Mouse (Mus musculus): ENCODE data around the gene Etl4. TPM values are rescaled to one million over a fixed set of nuclear protein-coding genes. Genes with fewer than 3 reads are reported as not detected.

Gene Etl4
- total RNA-seq, 1 experiment = 50.8 TPM

DNA sequence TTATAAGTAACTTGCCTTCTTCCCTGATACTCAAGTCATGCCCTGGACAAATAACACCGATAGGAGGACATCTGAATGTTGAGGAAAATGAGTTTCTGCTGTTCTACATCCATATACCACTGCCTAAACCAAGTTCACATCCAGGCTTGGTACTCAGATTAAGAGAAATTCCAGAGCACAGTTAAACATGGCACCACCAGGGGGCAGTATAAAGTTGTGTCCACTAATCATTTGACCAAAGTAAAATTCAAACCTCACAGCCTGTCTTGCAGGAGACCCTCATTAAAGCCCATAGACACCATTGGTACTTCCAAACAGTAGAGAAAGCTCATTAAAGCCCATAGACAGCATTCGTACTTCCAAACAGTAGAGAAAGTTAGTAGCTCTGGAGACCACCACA is 366.5 kb downstream of the Etl4 start:
- H3K36me3 ChIP-seq (ENCODE audit: control insufficient read depth, insufficient read depth, low read length, poor library complexity, severe bottlenecking) = no peaks in the 10 kb centered on the region
- no peak overlapping the region for H3K9ac ChIP-seq (ENCODE audit: insufficient read depth, low read depth, low read length, poor library complexity, severe bottlenecking)
- 0 out of 4 replicates have a peak, but pooled peaks cover 0 to 1% of the 10 kb centered on the region in 2 experiments for H3K4me1 ChIP-seq (ENCODE audit: control insufficient read depth in 2 of 2, insufficient read depth in 2 of 2, low read length in 2 of 2, poor library complexity in 1 of 2)
- peak; percentile 89 for TF ChIP-seq ZC3H11A (IDR thresholded peaks at IDR 0.05; ENCODE audit: borderline replicate concordance, low read depth, low read length)
- TF ChIP-seq ZNF384 (IDR thresholded peaks at IDR 0.05; ENCODE audit: low read depth, low read length) = no peak
- no peak overlapping the region for H3K4me3 ChIP-seq (ENCODE audit: insufficient read depth in 1 of 2, low read depth in 1 of 2, low read length in 2 of 2, poor library complexity in 1 of 2, severe bottlenecking in 1 of 2)
- peak; percentile 48 for DNase-seq (ENCODE audit: low read depth, low spot score)
- H3K27ac ChIP-seq (ENCODE audit: insufficient read depth, low read depth, low read length, poor library complexity, severe bottlenecking) = no peak overlapping the region
- H3K9me3 ChIP-seq (ENCODE audit: control insufficient read depth, insufficient read depth, low read depth, low read length) = no peaks in the 10 kb centered on the region
- in situ Hi-C loops (cut with MboI; ENCODE audit: low sequenced_read_pairs in 2 of 2, unreplicated experiment in 2 of 2) = no loop called here

GRCm38 (mm10) chr2:20281903-20282302 is 372.3 kb downstream of the Etl4 start:
- no peak overlapping the region for H3K4me3 ChIP-seq (ENCODE audit: insufficient read depth in 1 of 2, low read depth in 1 of 2, low read length in 2 of 2, poor library complexity in 1 of 2, severe bottlenecking in 1 of 2)
- no peaks in the 10 kb centered on the region for H3K9me3 ChIP-seq (ENCODE audit: control insufficient read depth, insufficient read depth, low read depth, low read length)
- no peak for DNase-seq (ENCODE audit: low read depth, low spot score)
- in situ Hi-C loops (cut with MboI; ENCODE audit: low sequenced_read_pairs in 2 of 2, unreplicated experiment in 2 of 2) = no loop called here
- TF ChIP-seq ZNF384 (IDR thresholded peaks at IDR 0.05; ENCODE audit: low read depth, low read length) (no peak), CHD2 (IDR thresholded peaks at IDR 0.05; ENCODE audit: low read depth, low read length) (no peak), MAFK (IDR thresholded peaks at IDR 0.05; ENCODE audit: insufficient read depth, low read depth, low read length) (no peak), HCFC1 (IDR thresholded peaks at IDR 0.05; ENCODE audit: borderline replicate concordance, insufficient read depth, low read length) (no peak), ZC3H11A (IDR thresholded peaks at IDR 0.05; ENCODE audit: borderline replicate concordance, low read depth, low read length) (no peak)
- peaks cover 0 to 1% of the 10 kb centered on the region in 2 experiments; a peak in 1 of 4 replicates for H3K4me1 ChIP-seq (ENCODE audit: control insufficient read depth in 2 of 2, insufficient read depth in 2 of 2, low read length in 2 of 2, poor library complexity in 1 of 2)
- H3K36me3 ChIP-seq (ENCODE audit: control insufficient read depth, insufficient read depth, low read length, poor library complexity, severe bottlenecking) = no peaks in the 10 kb centered on the region
- H3K9ac ChIP-seq (ENCODE audit: insufficient read depth, low read depth, low read length, poor library complexity, severe bottlenecking) = no peak overlapping the region
- no peak overlapping the region for H3K27ac ChIP-seq (ENCODE audit: insufficient read depth, low read depth, low read length, poor library complexity, severe bottlenecking)

- Histone ChIP-seq H3K4me1 (ENCODE audit: control insufficient read depth in 2 of 2, insufficient read depth in 2 of 2, low read length in 2 of 2, poor library complexity in 1 of 2) (peaks cover 0 to 1% of the 10 kb centered on the region in 2 experiments; a peak in 1 of 4 replicates), H3K36me3 (ENCODE audit: control insufficient read depth, insufficient read depth, low read length, poor library complexity, severe bottlenecking) (no peaks in the 10 kb centered on the region), H3K9me3 (ENCODE audit: control insufficient read depth, insufficient read depth, low read depth, low read length) (no peaks in the 10 kb centered on the region), H3K27ac (ENCODE audit: insufficient read depth, low read depth, low read length, poor library complexity, severe bottlenecking) (no peak overlapping the region), H3K4me3 (ENCODE audit: insufficient read depth in 1 of 2, low read depth in 1 of 2, low read length in 2 of 2, poor library complexity in 1 of 2, severe bottlenecking in 1 of 2) (no peak overlapping the region), H3K9ac (ENCODE audit: insufficient read depth, low read depth, low read length, poor library complexity, severe bottlenecking) (no peak overlapping the region)
- no peak for DNase-seq (ENCODE audit: low read depth, low spot score)
- in situ Hi-C loops (cut with MboI; ENCODE audit: low sequenced_read_pairs in 2 of 2, unreplicated experiment in 2 of 2) = no loop called here
- TF ChIP-seq ZC3H11A (IDR thresholded peaks at IDR 0.05; ENCODE audit: borderline replicate concordance, low read depth, low read length) (no peak), HCFC1 (IDR thresholded peaks at IDR 0.05; ENCODE audit: borderline replicate concordance, insufficient read depth, low read length) (no peak), ZNF384 (IDR thresholded peaks at IDR 0.05; ENCODE audit: low read depth, low read length) (no peak), MAFK (IDR thresholded peaks at IDR 0.05; ENCODE audit: insufficient read depth, low read depth, low read length) (no peak), CHD2 (IDR thresholded peaks at IDR 0.05; ENCODE audit: low read depth, low read length) (no peak)
Measured at GRCm38 (mm10) chr2:20284425-20284824, 374.8 kb downstream of the Etl4 start.

DNA sequence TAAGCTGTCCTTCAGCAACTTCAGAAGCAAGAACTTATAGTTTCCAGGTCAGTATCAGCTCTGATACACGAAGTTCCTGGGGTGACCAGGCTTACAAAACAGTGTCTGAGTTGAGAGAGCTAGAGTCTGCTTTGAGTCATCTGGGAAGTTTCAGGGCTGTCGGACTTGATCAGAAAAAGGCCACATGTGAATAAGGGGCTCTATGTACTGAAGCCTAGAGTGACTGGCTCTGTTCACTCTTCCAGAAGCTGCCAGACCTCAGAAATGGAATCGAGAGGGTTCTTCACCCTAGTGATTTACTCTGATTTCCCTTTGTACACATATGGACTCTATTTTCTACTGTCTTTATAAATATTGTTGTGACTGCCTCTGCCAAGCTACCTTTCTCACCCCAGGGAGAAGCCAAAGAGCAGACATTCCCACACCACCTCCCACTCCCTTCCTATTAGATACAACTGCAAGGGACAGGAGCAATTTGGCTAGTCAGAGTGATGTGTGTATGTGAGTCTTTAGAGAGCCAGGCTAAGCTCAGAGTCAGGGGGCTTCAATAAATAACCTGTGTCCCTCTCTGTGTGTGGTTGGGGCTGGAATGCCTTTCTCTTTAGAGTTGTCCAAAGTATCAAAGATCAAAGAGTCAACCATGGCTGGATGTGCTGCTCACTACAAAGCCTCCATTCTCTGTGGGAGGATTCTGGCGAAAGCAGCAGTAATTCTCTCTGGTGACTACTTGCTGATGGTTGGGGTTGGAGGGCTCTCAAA is 381.6 kb downstream of the Etl4 start:
- Histone ChIP-seq H3K27ac (ENCODE audit: insufficient read depth, low read depth, low read length, poor library complexity, severe bottlenecking) (no peak overlapping the region), H3K4me1 (ENCODE audit: control insufficient read depth in 2 of 2, insufficient read depth in 2 of 2, low read length in 2 of 2, poor library complexity in 1 of 2) (peaks cover 0 to 2% of the 10 kb centered on the region in 2 experiments; a peak in 1 of 4 replicates), H3K4me3 (ENCODE audit: insufficient read depth in 1 of 2, low read depth in 1 of 2, low read length in 2 of 2, poor library complexity in 1 of 2, severe bottlenecking in 1 of 2) (no peak overlapping the region), H3K9me3 (ENCODE audit: control insufficient read depth, insufficient read depth, low read depth, low read length) (no peaks in the 10 kb centered on the region), H3K9ac (ENCODE audit: insufficient read depth, low read depth, low read length, poor library complexity, severe bottlenecking) (no peak overlapping the region), H3K36me3 (ENCODE audit: control insufficient read depth, insufficient read depth, low read length, poor library complexity, severe bottlenecking) (no peaks in the 10 kb centered on the region; the same call in 1 of the 2 replicates)
- no peak for DNase-seq (ENCODE audit: low read depth, low spot score)
- in situ Hi-C loops (cut with MboI; ENCODE audit: low sequenced_read_pairs in 2 of 2, unreplicated experiment in 2 of 2) = no loop called here
- TF ChIP-seq ZC3H11A (IDR thresholded peaks at IDR 0.05; ENCODE audit: borderline replicate concordance, low read depth, low read length) (no peak), CHD2 (IDR thresholded peaks at IDR 0.05; ENCODE audit: low read depth, low read length) (no peak), HCFC1 (IDR thresholded peaks at IDR 0.05; ENCODE audit: borderline replicate concordance, insufficient read depth, low read length) (no peak), MAFK (IDR thresholded peaks at IDR 0.05; ENCODE audit: insufficient read depth, low read depth, low read length) (no peak), ZNF384 (IDR thresholded peaks at IDR 0.05; ENCODE audit: low read depth, low read length) (no peak)

All from ES-E14 (cell line).